Comparison of ENCODE assay signal across 8 mouse cellular contexts in the genomic region with DNA sequence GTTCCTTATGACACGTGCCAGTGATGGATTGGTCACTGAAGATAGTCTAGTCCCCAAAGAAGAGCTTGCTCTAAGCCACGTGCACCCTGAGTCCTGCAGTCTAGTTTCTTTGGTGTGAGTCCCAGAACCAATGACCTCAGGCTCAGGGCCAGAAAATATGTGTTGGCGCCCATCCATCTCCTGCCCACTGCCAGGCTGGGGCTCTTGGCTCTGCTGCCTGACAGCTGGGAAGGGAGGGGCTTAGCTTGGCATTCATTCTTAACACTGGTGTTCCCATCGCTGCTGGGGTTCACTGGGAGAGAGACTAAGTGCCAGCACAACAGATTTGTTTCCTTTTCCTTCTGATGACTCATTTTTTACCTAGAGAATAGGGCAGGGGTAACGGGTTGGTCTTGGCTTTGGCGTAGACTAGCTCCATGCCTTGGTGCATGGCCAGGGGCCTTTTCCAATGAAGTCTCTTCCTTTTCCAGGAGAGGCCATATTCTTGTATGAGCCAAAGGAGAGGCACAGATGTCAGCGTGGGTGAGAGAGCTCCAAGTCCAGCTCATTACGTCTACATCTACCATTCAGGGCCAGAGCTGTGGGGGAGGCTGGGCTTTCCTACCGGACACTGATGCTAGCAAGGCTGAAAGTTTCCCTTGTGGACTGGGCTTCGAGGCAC.
A peak's percentile ranks its signal among the peaks of the same experiment; 100 is the strongest.
DNase-seq lines count a peak whose midpoint lies in the region; ATAC-seq lines count a peak whose summit lies in the region.

No protein-coding gene starts in this region.

- H3K9me3 ChIP-seq in forebrain, embryonic 16.5 days (ENCODE audit: control insufficient read depth, low read length) = no peaks in the 10 kb centered on the region
- no peaks in the 10 kb centered on the region for H3K9me3 ChIP-seq in midbrain, embryonic 15.5 days

- ATAC-seq in forebrain, embryonic 16.5 days = peak; percentile 72
- peak; percentile 53; the same call in 1 of the 2 replicates for ATAC-seq in midbrain, embryonic 15.5 days (replicated peaks)
- ATAC-seq in megakaryocyte, adult 5-6 weeks (ENCODE audit: poor library complexity, severe bottlenecking) = no peak

- H3K4me1 ChIP-seq in forebrain, embryonic 16.5 days (replicated peaks; ENCODE audit: control insufficient read depth, insufficient read depth, low read length) = peaks cover 21% of the 10 kb centered on the region
- H3K4me1 ChIP-seq in midbrain, embryonic 15.5 days = peaks cover 7% of the 10 kb centered on the region; the same call in 1 of the 2 replicates

- peak; percentile 45 to 46 for DNase-seq in left cerebral cortex, adult 18-20 months (ENCODE audit: low spot score in 2 of 2)
- no peak for DNase-seq in left cerebral cortex, adult 11 months (ENCODE audit: low spot score)
- peak; percentile 91 for DNase-seq in adrenal gland, postnatal 14 days
- DNase-seq in kidney, postnatal 14 days = peak; percentile 36
- DNase-seq in thymus, postnatal 0 days (ENCODE audit: low spot score) = no peak

- H3K9ac ChIP-seq in forebrain, embryonic 16.5 days (replicated peaks; ENCODE audit: low read depth, low read length) = no peak overlapping the region
- H3K9ac ChIP-seq in midbrain, embryonic 15.5 days = no peak overlapping the region

- WGBS in forebrain, embryonic 16.5 days = 50% methylated on average over 10 of the region's 10 CpGs
- WGBS in midbrain, embryonic 15.5 days = 87% methylated on average over 10 of the region's 10 CpGs

- no peaks in the 10 kb centered on the region for H3K27me3 ChIP-seq in forebrain, embryonic 16.5 days (replicated peaks; ENCODE audit: control insufficient read depth, insufficient read depth, low read length)
- no peaks in the 10 kb centered on the region for H3K27me3 ChIP-seq in midbrain, embryonic 15.5 days (replicated peaks)

- peak overlapping the region; percentile 60 for H3K27ac ChIP-seq in forebrain, embryonic 16.5 days (ENCODE audit: low read length)
- H3K27ac ChIP-seq in midbrain, embryonic 15.5 days = no peak overlapping the region

- no peak overlapping the region for H3K4me2 ChIP-seq in forebrain, embryonic 16.5 days (ENCODE audit: low read length)
- H3K4me2 ChIP-seq in midbrain, embryonic 15.5 days = no peak overlapping the region

- no peak overlapping the region for H3K4me3 ChIP-seq in forebrain, embryonic 16.5 days (replicated peaks; ENCODE audit: low read length)
- H3K4me3 ChIP-seq in midbrain, embryonic 15.5 days = no peak overlapping the region

- no peaks in the 10 kb centered on the region for H3K36me3 ChIP-seq in forebrain, embryonic 16.5 days (ENCODE audit: control insufficient read depth, insufficient read depth)
- H3K36me3 ChIP-seq in midbrain, embryonic 15.5 days (replicated peaks) = no peaks in the 10 kb centered on the region

Comparison
In these comparisons a context has a peak if more than half of its experiments do, and no peak if none do; other contexts are left out.
1. DNase-seq: peak in left cerebral cortex, adult 18-20 months (2 of 2), adrenal gland, postnatal 14 days (single experiment) and kidney, postnatal 14 days (single experiment); none in left cerebral cortex, adult 11 months (single experiment) and thymus, postnatal 0 days (single experiment).